Mouse (Mus musculus) olfactory bulb, adult 2 months (tissue): ENCODE results near the gene Fbln2.

Source experiments
- CTCF ChIP-seq: fragments of 200-500 bp; IDR thresholded peaks from 2 replicates; pipeline ENCODE4 v1.5.1; 2012; ENCODE audit warnings: low read depth, mild to moderate bottlenecking, low read length, moderate library complexity; ENCODE audit not compliant: insufficient read depth
- POLR2A ChIP-seq: fragments of 200-500 bp; IDR thresholded peaks from 2 replicates; pipeline ENCODE4 v1.6.1; 2012; ENCODE audit warnings: mild to moderate bottlenecking, low read depth, low read length, moderate library complexity; ENCODE audit not compliant: insufficient read depth

GRCm38 (mm10) chr6:91231000-91231399 is 18.7 kb downstream of the Fbln2 start:
- TF ChIP-seq POLR2A = no peak
- no peak for TF ChIP-seq CTCF
